Mouse (Mus musculus) cerebellum, adult 2 months (tissue): ENCODE data around the gene Cxcl9.

Source experiments
- CTCF ChIP-seq: fragments of 200-500 bp; IDR thresholded peaks from 2 replicates; pipeline ENCODE4 v1.5.1; 2011; ENCODE audit warnings: low read depth, mild to moderate bottlenecking, control low read depth, low read length, moderate library complexity, borderline replicate concordance; ENCODE audit not compliant: insufficient read depth
- POLR2A ChIP-seq: fragments of 200-500 bp; IDR thresholded peaks from 2 replicates; pipeline ENCODE4 v1.6.1; 2011; ENCODE audit warnings: low read length, control low read depth, borderline replicate concordance; ENCODE audit not compliant: insufficient read depth

- TF ChIP-seq POLR2A (no peak), CTCF (peak; percentile 41; the same call in 1 of the 2 replicates)
These were observed 15.7 kb downstream of the Cxcl9 start for GRCm38 (mm10) chr5:92312046-92312715.
